Mouse (Mus musculus): ENCODE measurements around the gene Sla2. TPM values are rescaled to one million over a fixed set of nuclear protein-coding genes. Genes with fewer than 3 reads are reported as not detected.
A peak's percentile ranks its signal among the peaks of the same experiment; 100 is the strongest.

Gene Sla2
- polyA plus RNA-seq, 1 experiment from 2014 or later: 2.4 TPM

DNA sequence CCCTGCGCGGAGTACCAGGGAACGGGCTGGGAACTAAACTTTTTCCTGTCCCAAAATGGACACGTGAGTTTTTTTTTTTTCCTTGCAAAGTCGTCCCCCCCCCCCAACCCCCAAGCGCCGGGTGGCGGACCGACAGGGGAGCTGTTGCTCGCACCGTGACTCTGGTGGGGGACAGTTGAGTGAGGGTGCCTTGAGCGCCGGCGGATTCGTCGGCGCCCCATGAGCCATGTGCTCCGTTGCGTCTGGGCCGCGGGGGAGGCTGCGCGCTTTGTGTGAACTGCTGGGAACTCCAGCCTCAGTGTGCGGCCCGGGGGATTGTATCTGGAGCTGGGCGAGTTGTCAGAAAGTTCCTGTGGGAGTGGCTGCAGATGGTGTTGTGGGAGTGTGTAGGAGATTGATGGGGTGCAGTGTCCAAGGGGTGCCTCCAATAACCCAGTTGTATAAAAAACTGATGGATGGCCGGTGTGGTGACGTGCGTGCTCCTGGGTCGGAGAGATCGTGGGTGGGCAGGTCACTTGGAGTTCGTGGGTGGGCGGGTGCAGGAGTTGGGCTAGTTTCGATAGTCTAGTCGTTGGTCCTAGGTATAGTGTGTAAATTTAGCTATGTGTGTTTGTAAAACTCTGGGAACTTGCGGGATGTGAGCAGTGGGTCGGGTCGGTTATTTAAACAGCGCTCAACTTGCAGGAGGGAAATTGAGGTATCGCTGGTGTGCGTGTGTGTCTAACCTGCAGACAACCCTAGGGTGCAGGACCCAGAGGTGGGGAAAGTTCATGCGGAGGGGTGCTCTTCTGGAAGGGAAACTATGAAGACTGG lies 45.8 kb downstream of the Sla2 start:
- ATAC-seq: peak; percentile 12
- Histone ChIP-seq H3K4me2 (ENCODE audit: low read depth, low read length) (peak overlapping the region; percentile 99), H3K9me3 (ENCODE audit: low read length) (no peaks in the 10 kb centered on the region), H3K4me3 (ENCODE audit: low read depth, low read length) (peak overlapping the region; percentile 83), H3K27me3 (ENCODE audit: insufficient read depth, low read length) (no peaks in the 10 kb centered on the region), H3K27ac (ENCODE audit: low read depth) (peak overlapping the region; percentile 88), H3K36me3 (replicated peaks; ENCODE audit: insufficient read depth, low read length) (0 out of 2 replicates have a peak, but pooled peaks cover 2% of the 10 kb centered on the region), H3K4me1 (ENCODE audit: insufficient read depth) (peaks cover 30% of the 10 kb centered on the region), H3K9ac (replicated peaks) (peak overlapping the region; percentile 81)
- TF ChIP-seq CTCF (IDR thresholded peaks at IDR 0.05; ENCODE audit: low read depth) (no peak), EP300 (IDR thresholded peaks at IDR 0.05; ENCODE audit: low read depth) (no peak)
- under 1% methylated on average over 42 of the region's 42 CpGs for WGBS (ENCODE audit: insufficient replicate concordance)
- peak; percentile 64 for DNase-seq

DNA sequence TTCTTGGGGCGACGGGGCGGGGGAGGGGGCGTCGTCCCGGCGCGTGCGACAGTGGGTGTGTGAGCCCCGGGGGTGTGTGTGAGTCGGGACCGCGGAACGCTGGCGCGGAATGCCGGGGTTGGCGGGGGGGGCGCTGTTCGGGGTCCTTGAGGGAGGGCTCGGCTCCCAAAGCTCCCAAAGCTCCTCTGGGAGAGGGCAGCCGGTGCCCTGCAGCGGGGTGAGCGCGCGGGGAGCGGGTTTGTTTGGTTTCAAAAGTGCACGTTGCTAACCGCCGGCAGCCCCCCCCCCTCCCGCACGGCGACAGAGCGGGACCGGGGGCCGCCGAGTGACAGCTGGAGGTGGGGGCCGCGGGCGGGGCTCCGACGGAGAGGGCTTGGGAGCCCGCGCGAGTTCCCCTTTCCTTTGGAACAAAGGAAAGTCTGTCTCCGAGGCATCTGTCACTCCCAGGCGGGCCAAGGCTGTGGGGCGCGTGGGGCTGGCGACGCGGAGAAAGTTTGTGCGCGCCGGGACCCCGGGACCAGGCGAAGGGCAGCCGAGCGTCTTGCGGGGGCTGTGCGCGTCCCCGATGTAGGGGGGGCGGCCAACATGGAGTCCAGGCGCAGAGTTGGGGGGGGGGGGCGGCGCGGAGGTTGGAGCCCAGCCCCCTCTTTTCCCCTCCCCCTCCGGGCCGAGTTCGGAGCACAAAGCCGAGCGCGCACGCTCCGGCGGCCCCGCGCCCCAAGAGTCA lies 46.5 kb downstream of the Sla2 start:
- ATAC-seq (peak; percentile 22), DNase-seq (peak; percentile 59)
- Histone ChIP-seq H3K4me1 (ENCODE audit: insufficient read depth) (peaks cover 30% of the 10 kb centered on the region), H3K9ac (replicated peaks) (peak overlapping the region; percentile 81), H3K27me3 (ENCODE audit: insufficient read depth, low read length) (no peaks in the 10 kb centered on the region), H3K27ac (ENCODE audit: low read depth) (peak overlapping the region; percentile 88), H3K9me3 (ENCODE audit: low read length) (no peaks in the 10 kb centered on the region), H3K4me2 (ENCODE audit: low read depth, low read length) (peak overlapping the region; percentile 99), H3K36me3 (replicated peaks; ENCODE audit: insufficient read depth, low read length) (no peaks in the 10 kb centered on the region), H3K4me3 (ENCODE audit: low read depth, low read length) (peak overlapping the region; percentile 83)
- TF ChIP-seq CTCF (IDR thresholded peaks at IDR 0.05; ENCODE audit: low read depth) (no peak), EP300 (IDR thresholded peaks at IDR 0.05; ENCODE audit: low read depth) (no peak)
- WGBS (ENCODE audit: insufficient replicate concordance): 4% methylated on average over 58 of the region's 79 CpGs

DNA sequence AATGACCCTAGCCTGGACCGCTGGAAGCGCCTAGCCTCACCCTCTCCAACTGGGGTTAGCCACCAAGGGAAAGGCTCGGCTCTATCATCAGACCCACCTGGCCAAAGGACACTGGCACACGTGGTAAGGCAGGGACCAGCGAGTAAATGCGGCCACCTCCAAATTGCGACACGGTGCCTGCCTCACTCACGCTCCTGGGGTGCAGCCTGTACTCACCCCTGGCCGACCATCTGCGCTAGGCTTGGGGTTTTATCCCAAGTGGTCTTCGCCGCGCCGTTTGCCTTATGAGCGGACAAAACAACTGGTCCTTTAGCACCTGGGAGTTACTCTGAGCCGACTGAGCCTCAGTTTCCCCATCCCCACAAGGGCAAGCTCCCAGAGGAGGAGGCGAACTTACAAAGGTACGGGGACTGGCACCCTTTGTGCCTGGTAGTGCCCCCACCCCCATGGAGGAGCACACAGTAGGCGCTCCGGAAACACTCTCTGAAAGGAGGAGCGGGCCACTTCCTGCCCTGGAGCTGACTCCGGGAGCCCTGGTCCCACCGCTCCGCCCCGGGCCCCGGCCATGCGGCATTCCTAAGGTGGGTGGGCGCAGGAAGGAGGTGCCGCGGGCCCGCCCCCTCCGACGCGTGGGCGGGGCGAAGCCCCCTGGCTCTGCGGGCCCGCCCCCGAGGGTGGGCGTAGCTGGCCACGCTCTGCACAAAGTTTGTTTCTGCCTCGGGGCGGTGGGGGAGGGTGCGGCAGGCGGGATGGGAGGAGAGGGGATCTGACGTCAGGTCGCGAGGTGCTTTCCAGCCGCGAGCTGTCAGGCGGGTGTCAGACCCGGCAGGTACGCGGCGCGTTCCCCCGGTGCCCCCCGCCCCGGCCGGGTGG lies 47.4 kb downstream of the Sla2 start, which contains the start of gene Tgif2:
Gene Tgif2, plus strand, starts transcription at position 689 of the 873 bp plus-strand sequence.
- H3K4me1 ChIP-seq (ENCODE audit: insufficient read depth): peaks cover 30% of the 10 kb centered on the region
- peak within 1 kb of the TSS; percentile 83 for H3K4me3 ChIP-seq (ENCODE audit: low read depth, low read length)
- no peaks in the 10 kb centered on the region for H3K36me3 ChIP-seq (replicated peaks; ENCODE audit: insufficient read depth, low read length)
- no peaks in the 10 kb centered on the region for H3K27me3 ChIP-seq (ENCODE audit: insufficient read depth, low read length)
- DNase-seq (peak; percentile 84), ATAC-seq (peak; percentile 74)
- no peak for TF ChIP-seq CTCF (IDR thresholded peaks at IDR 0.05; ENCODE audit: low read depth)
- no peak for TF ChIP-seq EP300 (IDR thresholded peaks at IDR 0.05; ENCODE audit: low read depth)
- no peaks in the 10 kb centered on the region for H3K9me3 ChIP-seq (ENCODE audit: low read length)
- 5% methylated on average over 50 of the region's 61 CpGs for WGBS (ENCODE audit: insufficient replicate concordance)
- peak within 1 kb of the TSS; percentile 81 for H3K9ac ChIP-seq (replicated peaks)
- peak within 1 kb of the TSS; percentile 88 for H3K27ac ChIP-seq (ENCODE audit: low read depth)
- peak within 1 kb of the TSS; percentile 99 for H3K4me2 ChIP-seq (ENCODE audit: low read depth, low read length)

DNA sequence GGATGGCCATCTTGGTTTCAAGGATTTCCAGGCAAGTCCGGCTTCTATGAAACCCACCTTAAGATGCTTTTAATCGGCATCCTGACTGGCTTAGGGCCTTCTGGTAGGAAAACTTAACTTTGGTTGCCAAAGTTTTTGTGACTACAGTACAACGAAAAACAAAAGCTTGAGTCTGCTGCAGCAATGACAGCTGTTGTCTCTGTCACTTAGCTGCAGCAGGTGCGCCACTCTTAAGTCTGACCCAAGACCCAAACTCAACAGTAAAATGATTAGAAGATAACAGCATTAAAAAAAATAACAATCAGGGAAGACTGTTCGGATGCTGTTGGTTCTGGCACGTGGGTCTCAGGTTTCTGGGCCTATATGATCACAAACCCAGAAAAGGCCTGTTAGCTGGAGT lies 48.2 kb downstream of the Sla2 start:
- Histone ChIP-seq H3K9ac (replicated peaks) (no peak overlapping the region; the same call in 1 of the 2 replicates), H3K4me2 (ENCODE audit: low read depth, low read length) (peak overlapping the region; percentile 99; the same call in 1 of the 2 replicates), H3K4me3 (ENCODE audit: low read depth, low read length) (no peak overlapping the region), H3K27me3 (ENCODE audit: insufficient read depth, low read length) (no peaks in the 10 kb centered on the region), H3K9me3 (ENCODE audit: low read length) (no peaks in the 10 kb centered on the region), H3K36me3 (replicated peaks; ENCODE audit: insufficient read depth, low read length) (0 out of 2 replicates have a peak, but pooled peaks cover 2% of the 10 kb centered on the region), H3K4me1 (ENCODE audit: insufficient read depth) (peaks cover 30% of the 10 kb centered on the region), H3K27ac (ENCODE audit: low read depth) (peak overlapping the region; percentile 88)
- DNase-seq (no peak), ATAC-seq (no peak)
- 71% methylated on average over 6 of the region's 6 CpGs for WGBS (ENCODE audit: insufficient replicate concordance)
- TF ChIP-seq EP300 (IDR thresholded peaks at IDR 0.05; ENCODE audit: low read depth): no peak

DNA sequence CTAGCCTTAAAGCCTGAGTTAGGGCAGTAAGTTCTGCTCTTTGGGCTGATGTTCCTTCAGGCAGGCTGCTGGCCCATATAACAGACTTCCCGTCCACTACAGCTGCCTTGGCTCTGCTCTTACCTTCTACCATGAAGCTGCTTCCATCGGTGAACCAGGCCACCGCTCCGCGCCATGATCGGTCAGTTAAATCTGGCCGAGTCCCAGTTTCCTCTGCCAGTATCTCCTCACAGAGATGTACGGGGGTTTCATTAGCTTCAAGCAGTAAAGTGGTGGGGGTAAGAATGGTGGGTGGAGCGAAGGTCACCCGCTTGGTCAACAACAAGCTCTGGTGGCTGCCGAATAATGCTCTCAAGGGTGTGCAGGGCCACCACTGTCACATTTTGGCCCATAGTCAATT lies 52.7 kb downstream of the Sla2 start:
- Histone ChIP-seq H3K27me3 (ENCODE audit: insufficient read depth, low read length) (no peaks in the 10 kb centered on the region), H3K36me3 (replicated peaks; ENCODE audit: insufficient read depth, low read length) (peaks cover 12% of the 10 kb centered on the region), H3K27ac (ENCODE audit: low read depth) (no peak overlapping the region), H3K4me3 (ENCODE audit: low read depth, low read length) (no peak overlapping the region), H3K9me3 (ENCODE audit: low read length) (peaks cover 19% of the 10 kb centered on the region), H3K4me1 (ENCODE audit: insufficient read depth) (peaks cover 10% of the 10 kb centered on the region), H3K9ac (replicated peaks) (no peak overlapping the region), H3K4me2 (ENCODE audit: low read depth, low read length) (no peak overlapping the region)
- DNase-seq (no peak), ATAC-seq (no peak)
- WGBS (ENCODE audit: insufficient replicate concordance): 90% methylated on average over 11 of the region's 11 CpGs
- no peak for TF ChIP-seq EP300 (IDR thresholded peaks at IDR 0.05; ENCODE audit: low read depth)
- no peak for TF ChIP-seq CTCF (IDR thresholded peaks at IDR 0.05; ENCODE audit: low read depth)

Measured in liver, postnatal 0 days (tissue).